Mouse (Mus musculus) layer of hippocampus, postnatal 14 days (tissue): ENCODE data around the gene Lbr. TPM values are rescaled to one million over a fixed set of nuclear protein-coding genes. Genes with fewer than 3 reads are reported as not detected.
A peak's percentile ranks its signal among the peaks of the same experiment; 100 is the strongest.

Experiments
- DNase-seq, 2 experiments: peaks; one replicate each; pipeline ENCODE4 v3.0.0; 2021 to 2022; ENCODE audit warnings: low spot score in 2 of 2, mixed read lengths in 1 of 2
- total RNA-seq, 2 experiments: library from RNA; stranded (reverse); gene quantifications; 2 replicates each; pipeline ENCODE4 v1.2.3; 2021

Lbr gene
- total RNA-seq, 2 experiments from 2014 or later, result 14.1 to 18.9 TPM

DNA sequence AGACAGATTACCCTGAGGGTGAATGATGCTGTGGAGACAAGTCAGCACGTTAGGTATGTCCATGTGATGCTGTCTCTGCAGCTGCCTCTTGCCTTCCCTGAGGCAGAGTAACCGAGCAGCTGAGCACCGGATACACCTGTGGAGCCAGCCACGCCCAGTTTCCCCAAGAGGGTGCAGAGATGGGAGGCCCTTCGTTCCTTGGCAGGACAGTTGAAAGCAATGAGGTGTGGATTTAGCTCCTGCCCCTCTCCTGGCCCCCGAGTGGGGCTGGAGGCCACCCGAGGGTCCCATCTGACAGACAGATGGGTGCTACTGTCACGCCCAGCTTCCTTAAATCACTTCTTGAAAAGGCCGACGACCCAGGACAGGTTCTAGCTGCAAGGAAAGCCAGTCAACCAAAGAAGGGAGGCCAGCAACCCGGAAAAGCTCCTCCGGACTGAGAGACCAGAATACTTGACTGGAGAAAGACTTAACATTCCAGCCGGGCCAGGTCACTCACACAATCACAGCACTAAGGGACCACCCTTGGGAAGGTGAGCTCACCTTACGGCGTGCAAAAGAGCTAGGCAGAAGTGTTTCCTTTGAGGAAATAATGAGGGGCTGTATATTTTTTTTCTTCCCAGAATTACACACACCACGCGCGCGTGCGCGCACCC, 10.4 kb upstream of the Lbr start:
- DNase-seq, result no peak

DNA sequence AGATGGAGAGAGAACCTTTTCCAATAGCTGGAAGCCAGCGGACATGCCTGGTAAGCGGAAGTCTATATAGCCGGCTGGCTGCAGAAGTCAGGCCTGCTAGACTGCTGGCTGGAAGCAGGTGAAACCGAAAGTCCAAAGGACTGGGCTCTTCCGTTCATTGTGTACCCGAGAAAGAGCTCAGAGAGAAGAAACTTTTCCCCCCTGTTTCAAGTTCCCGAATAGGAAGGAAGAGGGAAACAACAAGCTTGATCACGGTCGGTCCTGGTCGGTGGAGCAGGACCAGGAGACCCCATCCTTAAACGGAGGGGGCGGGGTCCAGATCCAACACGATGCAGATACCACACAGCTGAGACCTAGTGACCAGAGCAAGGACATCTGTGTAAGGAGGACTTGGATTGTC, 9.6 kb upstream of the Lbr start:
- no peak for DNase-seq

- DNase-seq, result peak; percentile 63 to 85
Observed at GRCm38 (mm10) chr1:181851521-181852310, 8.9 kb upstream of the Lbr start.

DNA sequence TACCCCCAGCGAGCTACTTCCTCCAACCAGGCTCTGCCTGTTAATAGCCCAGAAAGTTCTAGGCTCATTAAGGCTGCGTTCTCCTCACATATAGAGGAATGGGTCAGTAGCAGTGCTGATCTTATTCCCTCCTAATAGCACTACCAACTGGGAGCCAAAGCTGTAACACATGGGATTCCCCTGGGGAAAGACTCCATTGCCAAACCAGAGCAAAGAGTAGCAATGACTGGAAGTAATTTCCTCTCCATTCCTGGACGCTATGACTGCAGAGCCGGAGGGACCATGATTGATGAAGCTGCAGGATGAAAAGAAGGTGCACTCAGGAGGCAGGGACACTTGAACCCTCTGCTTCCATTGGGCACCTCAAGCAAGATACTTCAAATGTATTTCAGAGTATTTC, 7.6 kb upstream of the Lbr start:
- no peak for DNase-seq

DNA sequence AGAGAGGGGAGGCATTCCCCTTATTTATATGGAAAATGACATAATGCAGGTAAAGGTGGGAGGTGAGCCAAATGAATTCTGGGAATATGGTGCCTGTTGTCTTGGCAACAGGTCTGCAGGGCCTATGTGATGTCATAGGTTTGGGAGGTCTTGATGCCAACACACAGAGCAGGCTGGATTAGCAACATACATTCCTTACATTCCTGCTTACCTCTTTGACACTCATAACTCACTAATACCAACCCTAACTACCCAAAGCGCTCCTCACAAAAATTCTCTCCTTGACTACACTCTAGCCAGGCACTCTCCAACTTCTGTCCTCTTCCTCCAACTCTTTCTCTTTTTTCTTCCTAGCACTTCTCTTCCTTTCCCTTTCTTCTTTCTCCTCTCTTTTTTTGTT, 5.4 kb upstream of the Lbr start:
- DNase-seq, result no peak

DNA sequence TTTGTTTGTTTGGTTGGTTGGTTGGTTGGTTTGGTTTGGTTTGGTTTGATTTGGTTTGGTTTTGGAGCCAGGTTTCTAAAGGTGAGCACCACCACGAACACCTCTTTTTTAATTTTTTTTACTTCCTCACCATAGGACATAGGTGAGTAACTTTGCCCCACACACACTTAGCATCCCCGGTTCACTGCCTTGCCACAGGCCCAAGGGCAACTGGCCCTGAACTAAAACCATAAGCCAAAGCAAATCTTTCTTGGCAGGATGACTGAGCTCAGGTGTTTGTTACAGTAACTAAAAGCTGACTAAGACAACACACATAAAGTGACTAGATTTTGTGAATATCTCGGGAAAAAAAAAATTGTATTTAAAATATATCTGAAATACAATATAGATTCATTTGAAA, 4.5 kb upstream of the Lbr start:
- no peak for DNase-seq

GRCm38 (mm10) chr1:181845767-181846166, 2.9 kb upstream of the Lbr start:
- DNase-seq, result no peak

DNA sequence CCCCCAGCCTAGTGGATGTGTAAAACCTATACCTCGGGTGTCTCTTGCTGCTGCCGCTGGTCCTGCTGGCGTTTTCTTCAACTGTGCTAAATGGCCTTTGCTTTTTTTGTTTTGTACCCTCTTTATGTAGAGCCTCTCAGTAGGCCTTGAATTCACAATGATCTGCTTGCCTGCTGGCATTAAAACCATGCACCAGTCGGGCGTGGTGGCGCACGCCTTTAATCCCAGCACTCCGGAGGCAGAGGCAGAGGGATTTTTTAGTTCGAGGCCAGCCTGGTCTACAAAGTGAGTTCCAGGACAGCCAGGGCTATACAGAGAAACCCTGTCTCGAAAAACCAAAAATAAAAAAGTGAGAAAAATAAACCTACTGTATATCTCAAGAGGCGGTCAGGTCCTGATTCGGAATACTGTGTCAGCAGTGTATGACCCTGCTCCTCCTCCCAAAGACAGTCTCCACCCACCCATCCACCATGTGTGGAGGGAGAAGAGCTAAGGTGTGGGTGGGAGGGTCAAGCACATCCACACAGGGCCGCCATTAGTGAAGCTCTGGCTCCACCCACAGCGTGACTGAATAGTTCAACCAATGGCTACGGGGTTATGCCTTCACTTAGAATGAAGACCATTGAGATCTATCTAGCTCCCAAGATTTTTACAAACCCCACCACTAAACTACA, 2.2 kb upstream of the Lbr start:
- DNase-seq, result no peak

- peak; percentile 93 to 96 for DNase-seq
Observed at GRCm38 (mm10) chr1:181841864-181842672, 778 bp downstream of the Lbr start.

- DNase-seq, result no peak
Observed at GRCm38 (mm10) chr1:181841396-181841795, 1.4 kb downstream of the Lbr start.

DNA sequence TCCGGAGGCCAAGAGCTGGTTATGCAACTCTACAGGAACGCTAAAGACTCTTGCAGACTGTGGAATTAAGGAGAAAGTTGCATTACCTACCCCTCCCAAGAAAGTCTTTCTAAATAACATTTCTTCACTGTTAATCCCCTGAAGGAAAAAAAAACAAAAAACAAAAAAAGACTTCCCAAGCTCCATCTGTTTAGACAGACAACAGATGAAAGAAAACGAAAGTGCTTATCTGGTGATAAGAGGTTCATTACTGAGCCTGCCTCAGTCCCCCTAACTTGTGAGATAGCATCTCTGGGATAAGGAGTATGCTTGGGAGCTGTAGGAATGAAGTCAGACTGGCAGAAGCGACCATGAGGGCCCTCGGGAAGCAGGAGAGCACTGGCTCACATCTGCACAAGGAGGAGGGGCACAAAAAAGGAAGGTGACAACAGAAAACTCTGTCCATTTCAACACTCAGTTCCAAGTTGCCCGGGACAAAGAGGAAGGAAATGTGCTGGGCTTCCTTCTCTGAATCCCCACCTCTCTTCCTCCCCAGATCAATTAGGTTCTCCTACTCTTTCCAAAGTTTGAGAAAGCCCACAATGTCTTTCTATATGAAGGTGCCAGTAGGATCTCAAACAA, 3.0 kb downstream of the Lbr start:
- no peak for DNase-seq

DNA sequence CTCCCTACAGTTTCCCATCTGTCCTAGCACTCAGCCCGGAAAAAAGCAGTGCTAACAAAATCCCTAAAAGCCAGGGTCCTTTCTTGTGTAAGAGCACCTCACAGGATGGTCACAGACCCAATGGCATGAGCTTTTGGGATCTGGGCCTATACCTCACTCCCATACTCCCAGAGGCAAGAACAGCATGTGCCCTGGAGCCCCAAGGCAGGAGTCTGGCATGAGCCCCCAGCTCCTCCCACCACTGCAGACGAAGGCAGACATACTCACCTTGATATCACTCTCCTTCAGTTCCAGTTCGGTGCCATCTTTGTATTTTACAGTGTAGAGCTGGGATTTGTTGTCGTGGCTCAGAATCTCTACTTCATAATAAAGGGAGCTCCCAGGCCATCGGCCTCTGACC, 4.7 kb downstream of the Lbr start:
- DNase-seq, result no peak

DNA sequence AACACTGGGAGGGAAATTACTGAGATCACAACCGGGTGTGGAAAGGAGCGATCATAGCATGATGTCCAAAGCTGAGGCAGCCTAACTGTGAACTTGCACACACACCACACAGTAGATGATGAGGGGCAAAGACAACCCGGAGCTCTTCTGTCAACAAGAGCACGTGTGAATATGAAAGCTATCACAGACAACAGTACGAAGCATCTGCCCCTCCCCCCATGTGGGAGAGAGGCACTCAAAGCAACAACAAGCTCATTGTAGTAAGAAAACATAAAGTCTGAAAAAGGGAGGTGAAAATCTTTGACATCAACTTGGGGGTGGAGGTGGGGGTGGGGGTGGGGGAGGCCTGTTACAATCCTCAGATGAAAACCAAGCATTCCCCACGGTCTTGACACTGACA, 9.7 kb downstream of the Lbr start:
- DNase-seq, result no peak

- DNase-seq, result no peak
Observed at GRCm38 (mm10) chr1:181832720-181833119, 10.1 kb downstream of the Lbr start.

GRCm38 (mm10) chr1:181828365-181828764, 14.5 kb downstream of the Lbr start:
- DNase-seq, result no peak

GRCm38 (mm10) chr1:181826716-181827115, 16.1 kb downstream of the Lbr start:
- DNase-seq, result no peak

- peak; percentile 42 to 76 for DNase-seq
Observed at GRCm38 (mm10) chr1:181811481-181812223, 31.2 kb downstream of the Lbr start.

GRCm38 (mm10) chr1:181800667-181801066, 42.2 kb downstream of the Lbr start:
- no peak for DNase-seq

GRCm38 (mm10) chr1:181799911-181800310, 42.9 kb downstream of the Lbr start:
- no peak for DNase-seq

DNA sequence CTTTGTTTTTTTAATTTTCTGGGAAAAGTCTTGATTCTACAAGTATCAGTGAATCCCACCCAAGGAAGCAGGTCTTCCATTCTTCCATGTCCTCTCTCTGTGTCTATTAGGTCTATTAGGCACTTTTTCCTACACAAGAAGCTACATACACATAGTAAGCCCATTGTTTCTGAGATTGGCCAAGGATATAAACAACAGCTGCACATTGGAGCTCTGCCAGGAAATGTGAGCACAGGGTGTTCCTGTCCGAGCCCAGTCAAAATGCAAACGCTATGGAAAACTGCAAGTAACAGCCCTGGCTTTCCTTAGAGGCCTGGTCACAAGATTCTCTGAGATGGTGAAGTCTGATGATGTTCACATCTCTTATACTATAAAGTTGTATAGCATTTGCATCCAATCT, 49.3 kb downstream of the Lbr start:
- peak in 1 of 2 experiments; percentile 15 for DNase-seq
